Mouse (Mus musculus) ovary, adult 10 weeks (tissue): ENCODE data around the gene Scyl3. TPM values are rescaled to one million over a fixed set of nuclear protein-coding genes. Genes with fewer than 3 reads are reported as not detected.

Source experiments
- polyA plus RNA-seq: library from polyadenylated mRNA; stranded (reverse); fragments of 350-450 nt; fragmentation: Illumina TruSeq; extraction: RNeasy Lipid Tissue Mini Kit (QIAGEN cat#74804); gene quantifications from one replicate; pipeline ENCODE4 v1.2.3, GENCODE M21; 2014

Scyl3 gene
- polyA plus RNA-seq = 32.3 TPM

GRCm38 (mm10) chr1:163928846-163929245, at the start of gene Scyl3:
Gene Scyl3, plus strand, starts transcription at chr1:163929100.

GRCm38 (mm10) chr1:163994721-163995608, 66.1 kb downstream of the Scyl3 start, which contains the start of the genes BC055324 and Mettl18:
Gene BC055324, minus strand, starts transcription at chr1:163994796.
Gene Mettl18, plus strand, starts transcription at chr1:163994889.

Other genes with a start within 250 kb of the Scyl3 start
- gene Mettl11b, start 203.9 kb upstream of the Scyl3 start, polyA plus RNA-seq = not detected
- 71.0 TPM for gene Kifap3, start 149.5 kb upstream of the Scyl3 start, polyA plus RNA-seq
- gene BC055324, start 65.7 kb downstream of the Scyl3 start, polyA plus RNA-seq = 22.7 TPM
- gene Mettl18, start 65.8 kb downstream of the Scyl3 start, polyA plus RNA-seq = 15.8 TPM
- gene Sele, start 119.1 kb downstream of the Scyl3 start, polyA plus RNA-seq = 0.14 TPM
- gene Sell, start 132.9 kb downstream of the Scyl3 start, polyA plus RNA-seq = 2.5 TPM
- gene Selp, start 186.2 kb downstream of the Scyl3 start, polyA plus RNA-seq = 3.5 TPM
- 1.5 TPM for gene F5, start 222.7 kb downstream of the Scyl3 start, polyA plus RNA-seq